Mouse (Mus musculus): ENCODE data around the gene Irak2. TPM values are rescaled to one million over a fixed set of nuclear protein-coding genes. Genes with fewer than 3 reads are reported as not detected.

The Irak2 gene
- polyA plus RNA-seq, 1 experiment from 2014 or later = 7.9 TPM

GRCm38 (mm10) chr6:113741425-113741824 lies 103.2 kb downstream of the Irak2 start:
- peaks cover 15% of the 10 kb centered on the region; the same call in 1 of the 2 replicates for H3K27me3 ChIP-seq (replicated peaks)
- WGBS = 53% methylated on average over 2 of the region's 2 CpGs
- H3K9me3 ChIP-seq (replicated peaks) = no peaks in the 10 kb centered on the region
- H3K4me2 ChIP-seq = no peak overlapping the region
- peaks cover 11% of the 10 kb centered on the region for H3K4me1 ChIP-seq (replicated peaks)
- H3K27ac ChIP-seq (ENCODE audit: poor library complexity, severe bottlenecking) = no peak overlapping the region
- peaks cover 20% of the 10 kb centered on the region for H3K36me3 ChIP-seq
- no peak overlapping the region for H3K4me3 ChIP-seq
- no peak overlapping the region for H3K9ac ChIP-seq
- no peak for ATAC-seq (ENCODE audit: insufficient number of reproducible peaks, low FRiP score)

- WGBS = 48% methylated on average over 1 of the region's 1 CpGs
- Histone ChIP-seq H3K9me3 (replicated peaks) (no peaks in the 10 kb centered on the region), H3K4me3 (no peak overlapping the region), H3K27ac (ENCODE audit: poor library complexity, severe bottlenecking) (no peak overlapping the region), H3K27me3 (replicated peaks) (peaks cover 18% of the 10 kb centered on the region), H3K9ac (no peak overlapping the region), H3K4me1 (replicated peaks) (peaks cover 11% of the 10 kb centered on the region), H3K4me2 (no peak overlapping the region), H3K36me3 (peaks cover 13% of the 10 kb centered on the region)
- no peak for ATAC-seq (ENCODE audit: insufficient number of reproducible peaks, low FRiP score)
Observed at GRCm38 (mm10) chr6:113742321-113742720, 104.1 kb downstream of the Irak2 start.

- Histone ChIP-seq H3K9ac (no peak overlapping the region), H3K27me3 (replicated peaks) (peaks cover 24% of the 10 kb centered on the region), H3K9me3 (replicated peaks) (no peaks in the 10 kb centered on the region), H3K36me3 (peaks cover 5% of the 10 kb centered on the region), H3K27ac (ENCODE audit: poor library complexity, severe bottlenecking) (no peak overlapping the region), H3K4me2 (no peak overlapping the region), H3K4me3 (no peak overlapping the region), H3K4me1 (replicated peaks) (peaks cover 11% of the 10 kb centered on the region)
- no peak for ATAC-seq (ENCODE audit: insufficient number of reproducible peaks, low FRiP score)
- WGBS = 42% methylated on average over 1 of the region's 1 CpGs
Observed at GRCm38 (mm10) chr6:113743111-113743510, 104.8 kb downstream of the Irak2 start.

Small RNA genes lying within 50 kb of the gene (microRNA-seq; reads per million reads assigned to microRNA genes)
- not detected for gene Mir7042

Other genes starting within 250 kb of the Irak2 start
- 1.6 and 2.5 TPM in 2 replicates for gene Ttll3, start 249.2 kb upstream of the Irak2 start, polyA plus RNA-seq (2016; fragmentation: Nextera tagmentation; extraction: Ambion mirVana)
- gene Rpusd3, start 219.1 kb upstream of the Irak2 start, polyA plus RNA-seq (2016; fragmentation: Nextera tagmentation; extraction: Ambion mirVana) = 15.2 and 16.0 TPM in 2 replicates
- gene Cidec, start 202.7 kb upstream of the Irak2 start, polyA plus RNA-seq (2016; fragmentation: Nextera tagmentation; extraction: Ambion mirVana) = not detected in 2 replicates
- gene Jagn1, start 195.9 kb upstream of the Irak2 start, polyA plus RNA-seq (2016; fragmentation: Nextera tagmentation; extraction: Ambion mirVana) = 58.5 and 61.1 TPM in 2 replicates
- 0.94 and 1.3 TPM in 2 replicates for gene Il17re, start 180.0 kb upstream of the Irak2 start, polyA plus RNA-seq (2016; fragmentation: Nextera tagmentation; extraction: Ambion mirVana)
- 4.5 and 4.7 TPM in 2 replicates for gene Il17rc, start 167.0 kb upstream of the Irak2 start, polyA plus RNA-seq (2016; fragmentation: Nextera tagmentation; extraction: Ambion mirVana)
- 42.7 and 46.9 TPM in 2 replicates for gene Creld1, start 155.2 kb upstream of the Irak2 start, polyA plus RNA-seq (2016; fragmentation: Nextera tagmentation; extraction: Ambion mirVana)
- gene Prrt3, start 136.5 kb upstream of the Irak2 start, polyA plus RNA-seq (2016; fragmentation: Nextera tagmentation; extraction: Ambion mirVana) = 0.28 and 0.40 TPM in 2 replicates
- 86.9 and 89.1 TPM in 2 replicates for gene Emc3, start 106.8 kb upstream of the Irak2 start, polyA plus RNA-seq (2016; fragmentation: Nextera tagmentation; extraction: Ambion mirVana)
- 10.9 and 12.1 TPM in 2 replicates for gene Fancd2, start 106.8 kb upstream of the Irak2 start, polyA plus RNA-seq (2016; fragmentation: Nextera tagmentation; extraction: Ambion mirVana)
- 0.26 TPM in 1 of 2 replicates, not detected in the other for gene Fancd2os, start 37.8 kb upstream of the Irak2 start, polyA plus RNA-seq (2016; fragmentation: Nextera tagmentation; extraction: Ambion mirVana)
- 156 and 165 TPM in 2 replicates for gene Brk1, start 33.7 kb upstream of the Irak2 start, polyA plus RNA-seq (2016; fragmentation: Nextera tagmentation; extraction: Ambion mirVana)
- gene Vhl, start 14.5 kb upstream of the Irak2 start, polyA plus RNA-seq (2016; fragmentation: Nextera tagmentation; extraction: Ambion mirVana) = 30.3 and 32.7 TPM in 2 replicates
- 0.87 and 1.1 TPM in 2 replicates for gene Tatdn2, start 58.6 kb downstream of the Irak2 start, polyA plus RNA-seq (2016; fragmentation: Nextera tagmentation; extraction: Ambion mirVana)
- gene Ghrl, start 81.4 kb downstream of the Irak2 start, polyA plus RNA-seq (2016; fragmentation: Nextera tagmentation; extraction: Ambion mirVana) = 0.46 TPM in 1 of 2 replicates, not detected in the other
- gene Sec13, start 102.3 kb downstream of the Irak2 start, polyA plus RNA-seq (2016; fragmentation: Nextera tagmentation; extraction: Ambion mirVana) = 208 and 211 TPM in 2 replicates